Mouse (Mus musculus) adrenal gland (tissue): ENCODE measurements around the gene Bcl11a.

Source experiments
- intact Hi-C: fragments of 180-260 bp; cut with DNase I; formaldehyde crosslinking; loops from one replicate; pipeline ENCODE4 v1.15.1; 2025

Bcl11a gene

GRCm38 (mm10) chr11:24129358-24130185 is 51.7 kb downstream of the Bcl11a start:
- intact Hi-C loops: no loop called here

- intact Hi-C loops: no loop called here
These were observed 52.4 kb downstream of the Bcl11a start for GRCm38 (mm10) chr11:24130186-24130760.

GRCm38 (mm10) chr11:24131818-24132217 is 54.0 kb downstream of the Bcl11a start:
- intact Hi-C loops: no loop called here

- intact Hi-C loops: no loop called here
These were observed 54.5 kb downstream of the Bcl11a start for GRCm38 (mm10) chr11:24132358-24132757.

GRCm38 (mm10) chr11:24132853-24133252 is 55.0 kb downstream of the Bcl11a start:
- intact Hi-C loops: no loop called here

- intact Hi-C loops: no loop called here
These were observed 55.6 kb downstream of the Bcl11a start for GRCm38 (mm10) chr11:24133484-24133883.

- intact Hi-C loops: no loop called here
These were observed 56.1 kb downstream of the Bcl11a start for GRCm38 (mm10) chr11:24133928-24134327.

GRCm38 (mm10) chr11:24135244-24135643 is 57.4 kb downstream of the Bcl11a start:
- intact Hi-C loops: no loop called here

GRCm38 (mm10) chr11:24136084-24136785 is 58.4 kb downstream of the Bcl11a start:
- intact Hi-C loops: no loop called here

GRCm38 (mm10) chr11:24137891-24138290 is 60.0 kb downstream of the Bcl11a start:
- intact Hi-C loops: no loop called here

- intact Hi-C loops: no loop called here
These were observed 60.9 kb downstream of the Bcl11a start for GRCm38 (mm10) chr11:24138600-24139375.

GRCm38 (mm10) chr11:24139432-24139831 is 61.6 kb downstream of the Bcl11a start:
- intact Hi-C loops: no loop called here

GRCm38 (mm10) chr11:24139952-24140351 is 62.1 kb downstream of the Bcl11a start:
- intact Hi-C loops: no loop called here

GRCm38 (mm10) chr11:24140948-24141347 is 63.1 kb downstream of the Bcl11a start:
- intact Hi-C loops: no loop called here

GRCm38 (mm10) chr11:24141479-24142251 is 63.8 kb downstream of the Bcl11a start:
- intact Hi-C loops: no loop called here

GRCm38 (mm10) chr11:24142316-24142715 is 64.5 kb downstream of the Bcl11a start:
- intact Hi-C loops: no loop called here

- intact Hi-C loops: no loop called here
These were observed 66.5 kb downstream of the Bcl11a start for GRCm38 (mm10) chr11:24144159-24144946.

- intact Hi-C loops: no loop called here
These were observed 68.2 kb downstream of the Bcl11a start for GRCm38 (mm10) chr11:24146034-24146433.

- intact Hi-C loops: no loop called here
These were observed 68.6 kb downstream of the Bcl11a start for GRCm38 (mm10) chr11:24146437-24146836.

- intact Hi-C loops: no loop called here
These were observed 69.8 kb downstream of the Bcl11a start for GRCm38 (mm10) chr11:24147698-24148097.
